Mouse (Mus musculus): ENCODE results near the gene Als2.

DNA sequence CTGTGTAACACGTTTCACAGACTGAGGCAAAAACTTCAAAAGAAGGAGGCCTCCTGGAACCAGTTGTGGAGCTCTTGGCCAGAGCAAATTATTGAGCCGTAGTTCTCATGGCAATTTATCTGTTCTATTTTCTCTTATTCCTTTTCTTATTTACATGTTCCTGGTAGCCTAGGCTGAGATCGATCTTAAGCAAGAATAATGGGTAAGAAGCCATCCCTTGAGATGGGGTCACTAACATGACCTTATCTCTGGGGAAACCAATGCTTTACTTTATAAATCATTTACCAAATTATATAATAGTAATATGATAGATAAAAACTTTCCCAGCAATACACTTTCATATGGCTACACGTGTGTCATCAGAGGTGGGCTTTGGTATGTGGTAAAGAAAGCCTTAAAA lies 84.7 kb downstream of the Als2 start:
- no peak for TF ChIP-seq CTCF (IDR thresholded peaks at IDR 0.05)
- no peak for TF ChIP-seq POLR2A (IDR thresholded peaks at IDR 0.05; ENCODE audit: insufficient read depth, low read depth, low read length)
- TF ChIP-seq EP300 (IDR thresholded peaks at IDR 0.05; ENCODE audit: insufficient read depth, low read depth, low read length): no peak

Measured in heart, adult 2 months (tissue).